Mouse (Mus musculus): ENCODE data around the gene Ush1c. TPM values are rescaled to one million over a fixed set of nuclear protein-coding genes. Genes with fewer than 3 reads are reported as not detected.

Gene Ush1c
- polyA plus RNA-seq, 1 experiment, result 0.29 TPM

DNA sequence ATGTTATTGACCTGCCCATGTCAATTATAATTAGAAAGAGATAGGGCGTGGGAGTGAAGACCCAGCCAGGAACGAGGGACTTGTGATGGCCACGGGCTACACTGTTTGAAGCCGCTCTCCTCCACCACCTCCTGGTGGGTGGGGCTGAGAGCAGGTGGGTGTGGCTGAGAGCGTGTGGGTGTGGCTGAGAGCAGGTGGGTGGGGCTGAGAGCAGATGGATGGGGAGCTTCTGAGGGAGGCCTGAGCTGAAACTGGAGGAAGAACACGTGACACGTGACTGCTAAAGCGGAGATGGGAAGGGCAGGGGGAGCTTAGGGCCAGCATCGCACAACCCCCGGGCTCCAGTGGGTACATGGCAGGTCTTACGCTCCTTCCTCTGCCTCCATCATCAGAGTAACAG, 19.9 kb downstream of the Ush1c start:
- no peak for TF ChIP-seq POLR2A (IDR thresholded peaks at IDR 0.05; ENCODE audit: extremely low read depth, insufficient read depth, low read length)
- TF ChIP-seq CTCF (IDR thresholded peaks at IDR 0.05; ENCODE audit: extremely low read depth, insufficient read depth, low read length), result no peak
- no peak overlapping the region for H3K4me3 ChIP-seq (ENCODE audit: insufficient read depth, low read length)
- no peaks in the 10 kb centered on the region; the same call in 1 of the 2 replicates for H3K4me1 ChIP-seq (ENCODE audit: control insufficient read depth, insufficient read depth, low read length)
- no peak overlapping the region for H3K27ac ChIP-seq (ENCODE audit: insufficient read depth, low read length)

DNA sequence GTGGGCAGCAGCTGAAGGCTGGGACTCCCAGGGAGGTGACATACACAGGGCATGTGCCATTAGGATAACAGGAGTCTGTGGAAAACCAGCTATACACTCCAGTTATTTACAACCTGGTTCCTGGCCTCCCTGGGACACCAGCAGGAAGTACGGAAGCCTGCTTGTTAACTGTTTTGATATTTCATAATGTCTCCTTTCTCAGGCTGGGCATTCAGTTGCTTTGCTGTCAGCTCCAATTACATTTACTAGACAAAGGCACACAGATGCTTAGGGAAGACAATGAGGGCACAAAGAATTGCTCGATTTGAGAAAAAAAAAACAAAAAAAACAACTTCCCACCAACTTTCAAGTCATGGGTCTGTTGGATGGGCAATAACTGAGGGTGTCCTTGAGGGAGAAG, 21.8 kb downstream of the Ush1c start:
- Histone ChIP-seq H3K4me1 (ENCODE audit: control insufficient read depth, insufficient read depth, low read length) (no peaks in the 10 kb centered on the region; the same call in 1 of the 2 replicates), H3K4me3 (ENCODE audit: insufficient read depth, low read length) (no peak overlapping the region), H3K27ac (ENCODE audit: insufficient read depth, low read length) (no peak overlapping the region)
- TF ChIP-seq CTCF (IDR thresholded peaks at IDR 0.05; ENCODE audit: extremely low read depth, insufficient read depth, low read length), result no peak
- no peak for TF ChIP-seq POLR2A (IDR thresholded peaks at IDR 0.05; ENCODE audit: extremely low read depth, insufficient read depth, low read length)

DNA sequence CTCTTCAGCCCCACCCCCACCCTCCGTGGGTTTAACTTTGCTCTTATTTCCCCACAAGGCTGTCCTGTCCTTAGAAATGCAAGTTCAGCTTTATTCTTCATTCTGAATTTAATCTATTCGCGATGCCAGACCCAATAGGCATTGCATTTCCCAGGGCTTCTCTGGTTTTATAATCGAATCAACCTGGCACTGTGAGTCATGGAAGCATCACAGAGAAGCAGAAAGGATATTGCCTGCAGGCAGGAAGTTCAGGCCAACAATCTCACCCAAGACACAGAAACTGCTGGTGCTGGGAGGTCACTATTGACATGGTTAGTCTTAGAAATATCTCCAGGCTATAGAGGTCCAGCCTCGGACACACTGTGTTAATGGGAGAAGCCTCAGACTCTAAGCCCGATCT, 28.0 kb downstream of the Ush1c start:
- no peak overlapping the region for H3K4me3 ChIP-seq (ENCODE audit: insufficient read depth, low read length)
- TF ChIP-seq POLR2A (IDR thresholded peaks at IDR 0.05; ENCODE audit: extremely low read depth, insufficient read depth, low read length), result no peak
- H3K27ac ChIP-seq (ENCODE audit: insufficient read depth, low read length), result no peak overlapping the region
- no peaks in the 10 kb centered on the region for H3K4me1 ChIP-seq (ENCODE audit: control insufficient read depth, insufficient read depth, low read length)

DNA sequence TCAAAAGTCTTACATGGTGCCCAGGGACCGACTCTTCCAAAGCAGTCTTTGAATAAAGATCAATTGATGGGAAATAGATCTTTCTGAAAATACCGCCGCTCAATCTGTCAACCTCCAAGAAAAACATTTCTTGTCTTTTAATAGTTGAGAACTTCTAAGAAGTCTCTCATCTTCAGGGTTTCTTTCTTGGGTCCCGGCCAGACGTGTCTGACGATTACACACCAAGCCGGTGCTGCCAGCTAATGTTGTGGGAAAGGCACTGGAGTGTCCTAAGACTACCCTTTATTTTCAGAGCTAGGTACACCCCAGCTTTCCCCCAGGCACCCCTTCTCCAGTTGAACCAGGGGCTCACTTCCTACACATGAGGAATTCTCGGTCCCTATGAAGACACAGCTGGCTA, 30.2 kb downstream of the Ush1c start:
- Histone ChIP-seq H3K27ac (ENCODE audit: insufficient read depth, low read length) (no peak overlapping the region), H3K4me1 (ENCODE audit: control insufficient read depth, insufficient read depth, low read length) (no peaks in the 10 kb centered on the region), H3K4me3 (ENCODE audit: insufficient read depth, low read length) (no peak overlapping the region)
- TF ChIP-seq CTCF (IDR thresholded peaks at IDR 0.05; ENCODE audit: extremely low read depth, insufficient read depth, low read length) (no peak), POLR2A (IDR thresholded peaks at IDR 0.05; ENCODE audit: extremely low read depth, insufficient read depth, low read length) (no peak)

DNA sequence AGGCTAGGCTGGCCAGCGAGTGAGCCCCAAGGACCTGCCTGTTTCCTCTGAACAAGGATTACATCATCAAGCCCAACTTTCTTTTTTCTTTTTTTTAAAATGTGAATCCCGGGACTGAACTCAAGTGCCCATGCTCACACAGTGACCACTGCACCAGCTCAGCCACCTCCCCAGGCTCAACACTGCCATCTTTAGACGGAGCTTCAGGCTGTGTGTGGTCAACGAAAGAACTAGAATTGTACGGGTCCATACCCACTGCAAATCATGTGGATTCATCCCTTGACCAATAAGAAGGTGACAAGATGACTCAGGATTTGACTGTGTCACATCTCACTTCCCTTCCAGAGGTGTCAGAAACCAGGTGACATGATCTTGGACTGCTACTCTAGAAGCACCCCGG, 33.5 kb downstream of the Ush1c start:
- TF ChIP-seq CTCF (IDR thresholded peaks at IDR 0.05; ENCODE audit: extremely low read depth, insufficient read depth, low read length) (peak; percentile 27; the same call in 1 of the 2 replicates), POLR2A (IDR thresholded peaks at IDR 0.05; ENCODE audit: extremely low read depth, insufficient read depth, low read length) (no peak)
- H3K27ac ChIP-seq (ENCODE audit: insufficient read depth, low read length), result no peak overlapping the region

DNA sequence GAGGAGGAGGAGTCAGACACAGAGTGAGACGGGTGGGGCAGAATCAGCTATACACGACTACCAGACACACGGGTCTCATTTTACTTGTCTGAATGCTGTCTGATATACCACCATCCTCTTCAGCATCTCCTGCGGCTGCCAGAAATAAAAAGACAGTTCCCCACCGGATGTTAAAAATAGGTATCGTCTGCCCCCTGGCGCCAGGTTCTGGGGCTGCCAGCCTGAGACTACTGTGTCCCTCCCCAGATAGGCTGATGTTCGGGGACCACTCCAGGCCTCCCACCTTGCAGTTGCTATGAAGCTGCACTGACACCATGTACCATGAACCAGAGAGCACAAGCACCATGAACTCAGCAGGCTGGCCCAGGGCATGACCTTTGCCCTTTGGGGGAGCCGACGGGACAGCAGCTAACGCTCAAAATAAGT, 34.2 kb downstream of the Ush1c start:
- no peak for TF ChIP-seq POLR2A (IDR thresholded peaks at IDR 0.05; ENCODE audit: extremely low read depth, insufficient read depth, low read length)
- TF ChIP-seq CTCF (IDR thresholded peaks at IDR 0.05; ENCODE audit: extremely low read depth, insufficient read depth, low read length), result peak; percentile 46
- no peak overlapping the region for H3K4me3 ChIP-seq (ENCODE audit: insufficient read depth, low read length)

More for the DNA sequence above, 33.5 kb downstream of the Ush1c start:
- Histone ChIP-seq H3K4me1 (ENCODE audit: control insufficient read depth, insufficient read depth, low read length) (no peaks in the 10 kb centered on the region), H3K4me3 (ENCODE audit: insufficient read depth, low read length) (no peak overlapping the region)

DNA sequence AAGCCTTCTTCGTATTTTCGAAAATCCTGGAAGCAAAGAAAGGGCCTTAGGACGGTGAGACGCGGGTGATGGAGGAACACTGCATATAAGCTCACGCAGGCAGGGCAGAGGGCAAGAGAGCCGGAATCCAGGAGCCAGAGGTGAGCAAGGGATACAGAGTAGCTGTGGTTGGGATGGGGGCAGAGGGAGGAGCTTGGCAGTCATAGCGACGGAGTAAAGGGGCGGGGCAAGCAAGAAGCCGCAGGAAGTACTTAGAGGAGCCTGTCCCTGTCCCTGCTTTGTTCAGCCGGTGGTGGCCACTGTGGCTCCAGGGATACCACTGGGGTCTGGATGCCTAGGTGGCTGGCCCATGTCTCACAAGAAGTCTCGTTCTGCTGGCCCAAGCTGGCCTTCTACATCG, 36.7 kb downstream of the Ush1c start:
- Histone ChIP-seq H3K4me1 (ENCODE audit: control insufficient read depth, insufficient read depth, low read length) (no peaks in the 10 kb centered on the region), H3K4me3 (ENCODE audit: insufficient read depth, low read length) (no peak overlapping the region), H3K27ac (ENCODE audit: insufficient read depth, low read length) (no peak overlapping the region)
- no peak for TF ChIP-seq CTCF (IDR thresholded peaks at IDR 0.05; ENCODE audit: extremely low read depth, insufficient read depth, low read length)
- no peak for TF ChIP-seq POLR2A (IDR thresholded peaks at IDR 0.05; ENCODE audit: extremely low read depth, insufficient read depth, low read length)

More for the DNA sequence above, 34.2 kb downstream of the Ush1c start:
- H3K27ac ChIP-seq (ENCODE audit: insufficient read depth, low read length), result no peak overlapping the region
- no peaks in the 10 kb centered on the region for H3K4me1 ChIP-seq (ENCODE audit: control insufficient read depth, insufficient read depth, low read length)

DNA sequence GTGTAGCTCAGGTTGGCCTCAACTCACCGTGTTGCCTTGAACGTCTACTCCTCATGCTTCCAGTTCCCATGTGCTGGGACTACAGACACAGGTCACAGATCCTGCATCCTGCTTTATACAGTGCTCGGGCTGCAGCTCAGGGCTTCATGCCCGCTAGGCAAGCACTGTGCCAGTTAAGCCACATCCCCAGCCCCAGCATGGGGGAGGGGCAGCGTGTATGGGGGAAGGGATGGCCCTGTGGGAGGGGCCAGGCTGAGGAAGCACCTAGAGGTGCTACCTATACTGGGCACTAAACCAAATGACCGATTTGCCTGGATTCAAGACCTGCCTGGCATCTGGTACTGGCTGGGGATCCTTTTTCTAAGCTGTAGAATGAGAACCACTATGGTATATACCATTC, 38.3 kb downstream of the Ush1c start:
- H3K4me3 ChIP-seq (ENCODE audit: insufficient read depth, low read length), result no peak overlapping the region
- no peak overlapping the region for H3K27ac ChIP-seq (ENCODE audit: insufficient read depth, low read length)
- H3K4me1 ChIP-seq (ENCODE audit: control insufficient read depth, insufficient read depth, low read length), result no peaks in the 10 kb centered on the region
- TF ChIP-seq CTCF (IDR thresholded peaks at IDR 0.05; ENCODE audit: extremely low read depth, insufficient read depth, low read length), result no peak
- no peak for TF ChIP-seq POLR2A (IDR thresholded peaks at IDR 0.05; ENCODE audit: extremely low read depth, insufficient read depth, low read length)

DNA sequence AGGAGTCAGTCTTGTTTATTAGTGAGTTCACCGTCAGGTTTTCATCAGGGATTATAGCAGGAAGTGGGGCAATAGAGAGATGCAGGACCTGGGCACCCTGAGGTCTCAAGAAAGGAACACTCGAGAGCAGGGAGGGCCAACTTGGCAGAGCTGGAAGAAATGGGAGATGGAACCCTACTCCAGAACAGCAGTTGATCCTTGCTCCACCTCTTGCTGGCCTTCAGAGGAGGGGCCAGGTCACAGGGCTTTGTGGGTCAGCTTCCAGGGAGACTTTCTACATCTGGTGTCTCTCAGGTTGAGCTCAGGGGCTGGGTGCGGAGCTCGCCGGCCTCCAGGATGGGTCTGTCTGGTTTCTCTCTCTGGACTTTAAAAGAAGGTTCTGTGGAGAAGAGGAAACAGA, 42.9 kb downstream of the Ush1c start:
- no peak for TF ChIP-seq CTCF (IDR thresholded peaks at IDR 0.05; ENCODE audit: extremely low read depth, insufficient read depth, low read length)
- no peak for TF ChIP-seq POLR2A (IDR thresholded peaks at IDR 0.05; ENCODE audit: extremely low read depth, insufficient read depth, low read length)
- Histone ChIP-seq H3K4me3 (ENCODE audit: insufficient read depth, low read length) (no peak overlapping the region), H3K27ac (ENCODE audit: insufficient read depth, low read length) (no peak overlapping the region), H3K4me1 (ENCODE audit: control insufficient read depth, insufficient read depth, low read length) (no peaks in the 10 kb centered on the region)

DNA sequence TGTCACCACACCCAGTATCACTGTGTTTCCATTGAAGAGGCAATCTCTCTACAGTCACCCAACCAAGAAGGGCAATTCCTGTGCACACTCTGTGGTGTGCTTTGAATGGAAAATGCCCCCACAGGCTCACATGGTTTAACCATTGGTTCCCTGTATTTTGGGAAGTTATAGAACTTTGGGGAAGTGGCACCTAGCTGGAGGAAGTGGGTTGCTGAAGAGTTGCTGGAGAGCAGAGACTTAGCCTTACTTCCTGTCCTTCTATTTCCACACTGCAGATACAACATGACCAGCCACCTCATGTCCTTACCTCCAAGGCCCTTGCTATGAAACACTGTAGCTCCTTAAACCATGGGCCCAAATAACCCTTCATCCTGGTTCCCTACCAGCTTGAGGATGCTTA, 54.1 kb downstream of the Ush1c start:
- Histone ChIP-seq H3K4me3 (ENCODE audit: insufficient read depth, low read length) (no peak overlapping the region), H3K4me1 (ENCODE audit: control insufficient read depth, insufficient read depth, low read length) (0 out of 2 replicates have a peak, but pooled peaks cover 2% of the 10 kb centered on the region), H3K27ac (ENCODE audit: insufficient read depth, low read length) (no peak overlapping the region)
- TF ChIP-seq POLR2A (IDR thresholded peaks at IDR 0.05; ENCODE audit: extremely low read depth, insufficient read depth, low read length), result no peak
- no peak for TF ChIP-seq CTCF (IDR thresholded peaks at IDR 0.05; ENCODE audit: extremely low read depth, insufficient read depth, low read length)

Data from cortical plate, adult 2 months (tissue).